Mouse (Mus musculus): ENCODE measurements around the gene Pter.

DNA sequence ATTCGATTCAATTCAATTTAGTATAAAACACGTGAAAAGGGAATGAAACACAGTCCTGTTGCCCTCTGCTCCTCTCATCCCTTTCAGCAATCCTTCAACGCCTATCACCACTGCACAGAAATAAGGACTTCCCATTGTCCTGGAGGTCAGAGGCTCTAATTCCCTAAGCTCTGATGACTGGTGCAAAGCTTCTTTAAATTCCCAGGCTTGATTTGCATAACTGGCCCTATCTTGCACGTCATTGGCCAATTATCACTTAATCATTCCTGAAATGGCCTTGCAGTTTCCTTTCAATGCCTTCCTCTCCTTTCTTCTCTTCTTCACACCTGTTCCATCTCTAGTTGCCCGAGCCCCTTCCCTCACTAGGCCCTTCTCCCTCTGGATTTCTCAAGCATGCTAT lies 94.5 kb downstream of the Pter start:
- TF ChIP-seq CTCF (IDR thresholded peaks at IDR 0.05; ENCODE audit: borderline replicate concordance, insufficient read depth, low read length) (no peak), POLR2A (IDR thresholded peaks at IDR 0.05; ENCODE audit: low read depth, low read length) (no peak)
